Mouse (Mus musculus): ENCODE data around the gene Gstp3.

DNA sequence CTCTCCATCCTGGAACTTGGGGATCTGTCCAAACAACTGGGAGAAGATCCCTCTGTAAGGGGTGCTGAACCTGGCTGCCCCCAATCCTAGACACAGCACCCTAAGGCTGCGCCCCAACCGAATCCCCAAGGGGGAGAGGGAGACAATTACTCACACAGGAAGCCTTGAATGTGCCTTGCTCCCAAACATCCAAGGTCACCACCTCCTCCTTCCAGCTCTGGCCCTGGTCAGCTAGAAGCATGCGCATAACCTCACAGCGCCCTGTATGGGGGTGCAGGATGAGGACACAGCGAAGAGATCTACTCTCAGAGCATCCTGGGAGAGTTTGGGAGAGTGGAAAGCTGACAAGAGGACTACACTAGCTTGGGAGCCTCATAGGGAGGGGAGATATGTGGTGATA is 788 bp downstream of the Gstp3 start:
- TF ChIP-seq GATA1 (IDR thresholded peaks at IDR 0.05; ENCODE audit: borderline replicate concordance, low read length): no peak
- no peak for TF ChIP-seq FLI1 (IDR thresholded peaks at IDR 0.05; ENCODE audit: low read length)
